Mouse (Mus musculus) forebrain, embryonic 11.5 days (tissue): Measurements from ENCODE around the gene Cacna1c. TPM values are rescaled to one million over a fixed set of nuclear protein-coding genes. Genes with fewer than 3 reads are reported as not detected.

Experiments used
- ATAC-seq: fragments of 200-750 bp; cut with Nextera tagmentation; replicated peaks from 2 replicates; pipeline ENCODE4 v1.8.0; 2017; ENCODE audit warnings: moderate TSS enrichment; ENCODE audit not compliant: low FRiP score
- DNase-seq: peaks from one replicate; pipeline ENCODE4 v3.0.0-alpha.2; 2017; ENCODE audit warnings: low spot score
- H3K27ac ChIP-seq: fragments of 300-500 bp; sonication (generic); 2 replicates; pipeline ENCODE4 v1.5.1; 2014; ENCODE audit warnings: low read depth, low read length
- H3K27me3 ChIP-seq: fragments of 300-500 bp; sonication (generic); 2 replicates; pipeline ENCODE4 v1.6.1; 2014; ENCODE audit warnings: mild to moderate bottlenecking, low read length, mixed read lengths; ENCODE audit not compliant: control insufficient read depth, insufficient read depth
- H3K36me3 ChIP-seq: fragments of 300-500 bp; sonication (generic); 2 replicates; pipeline ENCODE4 v1.6.1; 2014; ENCODE audit warnings: mild to moderate bottlenecking, low read length, moderate library complexity, mixed read lengths; ENCODE audit not compliant: control insufficient read depth, insufficient read depth
- H3K4me1 ChIP-seq: fragments of 300-500 bp; sonication (generic); replicated peaks from 2 replicates; pipeline ENCODE4 v1.6.1; 2014; ENCODE audit warnings: low read length, mixed read lengths; ENCODE audit not compliant: control insufficient read depth, insufficient read depth
- H3K4me2 ChIP-seq: fragments of 300-500 bp; sonication (generic); 2 replicates; pipeline ENCODE4 v1.6.1; 2014; ENCODE audit warnings: low read depth, mild to moderate bottlenecking, low read length, moderate library complexity, mixed read lengths; ENCODE audit not compliant: severe bottlenecking
- H3K4me3 ChIP-seq: fragments of 300-500 bp; sonication (generic); 2 replicates; pipeline ENCODE4 v1.5.1; 2014; ENCODE audit warnings: low read depth, low read length
- H3K9ac ChIP-seq: fragments of 300-500 bp; sonication (generic); 2 replicates; pipeline ENCODE4 v1.6.1; 2014; ENCODE audit warnings: low read length
- H3K9me3 ChIP-seq: fragments of 300-500 bp; sonication (generic); 2 replicates; pipeline ENCODE4 v1.6.1; 2016; ENCODE audit warnings: low read length, mixed read lengths; ENCODE audit not compliant: control insufficient read depth
- WGBS: fragments of 180-500 bp; shearing (Covaris S2); extraction: QIAGEN DNeasy Blood & Tissue Kit; methylation state at CpG from one replicate; pipeline ENCODE4 v1.1.7; 2014; 5-methylcytosine and 5-hydroxymethylcytosine counted together
- polyA plus RNA-seq: library from polyadenylated mRNA; unstranded; fragments of >200 nt; fragmentation: Nextera tagmentation; extraction: Ambion mirVana; gene quantifications from 2 replicates; pipeline ENCODE4 v1.2.1, GENCODE M21; 2014

The Cacna1c gene
- polyA plus RNA-seq, 1 experiment from 2014 or later = 4.8 TPM

GRCm38 (mm10) chr6:119228861-119229603 is 32.8 kb upstream of the Cacna1c start:
- Histone ChIP-seq H3K4me2 (no peak overlapping the region), H3K36me3 (no peaks in the 10 kb centered on the region), H3K4me3 (no peak overlapping the region), H3K27me3 (no peaks in the 10 kb centered on the region), H3K9ac (no peak overlapping the region), H3K4me1 (no peaks in the 10 kb centered on the region), H3K9me3 (no peaks in the 10 kb centered on the region), H3K27ac (no peak overlapping the region)
- ATAC-seq (no peak), DNase-seq (peak; percentile 34)
- 82% methylated on average over 11 of the region's 11 CpGs for WGBS

- Histone ChIP-seq H3K9ac (no peak overlapping the region), H3K9me3 (no peaks in the 10 kb centered on the region), H3K4me3 (no peak overlapping the region), H3K4me2 (no peak overlapping the region), H3K27ac (no peak overlapping the region), H3K4me1 (no peaks in the 10 kb centered on the region), H3K36me3 (no peaks in the 10 kb centered on the region), H3K27me3 (no peaks in the 10 kb centered on the region)
- ATAC-seq (no peak), DNase-seq (no peak)
- 92% methylated on average over 8 of the region's 8 CpGs for WGBS
Measured at GRCm38 (mm10) chr6:119227001-119227400, 30.8 kb upstream of the Cacna1c start.

GRCm38 (mm10) chr6:119225731-119226130 is 29.5 kb upstream of the Cacna1c start:
- H3K27me3 ChIP-seq = no peaks in the 10 kb centered on the region
- WGBS = 88% methylated on average over 6 of the region's 6 CpGs
- H3K36me3 ChIP-seq = no peaks in the 10 kb centered on the region; the same call in 1 of the 2 replicates
- no peak overlapping the region for H3K9ac ChIP-seq
- H3K4me1 ChIP-seq = no peaks in the 10 kb centered on the region
- no peak overlapping the region for H3K4me2 ChIP-seq
- no peaks in the 10 kb centered on the region for H3K9me3 ChIP-seq
- H3K4me3 ChIP-seq = no peak overlapping the region
- ATAC-seq = no peak
- DNase-seq = peak; percentile 35
- no peak overlapping the region for H3K27ac ChIP-seq

GRCm38 (mm10) chr6:119225226-119225625 is 29.0 kb upstream of the Cacna1c start:
- Histone ChIP-seq H3K9ac (no peak overlapping the region), H3K4me3 (no peak overlapping the region), H3K36me3 (no peaks in the 10 kb centered on the region; the same call in 1 of the 2 replicates), H3K4me1 (no peaks in the 10 kb centered on the region), H3K27ac (no peak overlapping the region), H3K9me3 (no peaks in the 10 kb centered on the region), H3K27me3 (no peaks in the 10 kb centered on the region), H3K4me2 (no peak overlapping the region)
- DNase-seq (peak; percentile 47), ATAC-seq (no peak)
- 88% methylated on average over 12 of the region's 12 CpGs for WGBS

- Histone ChIP-seq H3K9ac (no peak overlapping the region), H3K4me1 (no peaks in the 10 kb centered on the region), H3K27me3 (no peaks in the 10 kb centered on the region), H3K9me3 (no peaks in the 10 kb centered on the region), H3K4me2 (no peak overlapping the region), H3K4me3 (no peak overlapping the region), H3K36me3 (no peaks in the 10 kb centered on the region; the same call in 1 of the 2 replicates), H3K27ac (no peak overlapping the region)
- DNase-seq (peak; percentile 44), ATAC-seq (no peak)
- 68% methylated on average over 13 of the region's 13 CpGs for WGBS
Measured at GRCm38 (mm10) chr6:119224451-119225195, 28.4 kb upstream of the Cacna1c start.

GRCm38 (mm10) chr6:119220297-119220696 is 24.1 kb upstream of the Cacna1c start:
- Histone ChIP-seq H3K27me3 (no peaks in the 10 kb centered on the region), H3K9me3 (no peaks in the 10 kb centered on the region), H3K27ac (no peak overlapping the region), H3K36me3 (no peaks in the 10 kb centered on the region; the same call in 1 of the 2 replicates), H3K4me3 (no peak overlapping the region), H3K4me1 (no peaks in the 10 kb centered on the region), H3K4me2 (no peak overlapping the region), H3K9ac (no peak overlapping the region)
- peak; percentile 65; the same call in 1 of the 2 replicates for ATAC-seq
- 58% methylated on average over 10 of the region's 10 CpGs for WGBS
- DNase-seq = peak; percentile 73

GRCm38 (mm10) chr6:119219237-119219870 is 23.1 kb upstream of the Cacna1c start:
- no peak for ATAC-seq

GRCm38 (mm10) chr6:119218591-119218990 is 22.4 kb upstream of the Cacna1c start:
- no peak overlapping the region for H3K9ac ChIP-seq
- no peak overlapping the region for H3K4me2 ChIP-seq
- DNase-seq (no peak), ATAC-seq (no peak)
- no peak overlapping the region for H3K4me3 ChIP-seq
- WGBS = 84% methylated on average over 5 of the region's 5 CpGs
- no peaks in the 10 kb centered on the region for H3K9me3 ChIP-seq
- no peaks in the 10 kb centered on the region for H3K27me3 ChIP-seq
- H3K27ac ChIP-seq = no peak overlapping the region
- no peaks in the 10 kb centered on the region; the same call in 1 of the 2 replicates for H3K36me3 ChIP-seq
- H3K4me1 ChIP-seq = no peaks in the 10 kb centered on the region

More at GRCm38 (mm10) chr6:119219237-119219870, 23.1 kb upstream of the Cacna1c start:
- Histone ChIP-seq H3K4me1 (no peaks in the 10 kb centered on the region), H3K4me3 (no peak overlapping the region), H3K9me3 (no peaks in the 10 kb centered on the region), H3K4me2 (no peak overlapping the region), H3K27ac (no peak overlapping the region), H3K27me3 (no peaks in the 10 kb centered on the region), H3K9ac (no peak overlapping the region), H3K36me3 (no peaks in the 10 kb centered on the region; the same call in 1 of the 2 replicates)
- WGBS = 73% methylated on average over 15 of the region's 15 CpGs
- DNase-seq = no peak
